Mouse (Mus musculus) lung, postnatal 14 days (tissue): ENCODE data around the gene Tnr.

Source experiments
- DNase-seq: peaks from one replicate; pipeline ENCODE4 v3.0.0; 2021

Tnr gene

GRCm38 (mm10) chr1:159567171-159567570 lies 43.6 kb downstream of the Tnr start:
- no peak for DNase-seq

GRCm38 (mm10) chr1:159570270-159570669 lies 46.7 kb downstream of the Tnr start:
- no peak for DNase-seq

GRCm38 (mm10) chr1:159570831-159571230 lies 47.3 kb downstream of the Tnr start:
- no peak for DNase-seq

- no peak for DNase-seq
Observed at GRCm38 (mm10) chr1:159571951-159572350, 48.4 kb downstream of the Tnr start.

- DNase-seq: no peak
Observed at GRCm38 (mm10) chr1:159573116-159573515, 49.5 kb downstream of the Tnr start.

GRCm38 (mm10) chr1:159574661-159575060 lies 51.1 kb downstream of the Tnr start:
- DNase-seq: no peak

- no peak for DNase-seq
Observed at GRCm38 (mm10) chr1:159576246-159576645, 52.7 kb downstream of the Tnr start.

- no peak for DNase-seq
Observed at GRCm38 (mm10) chr1:159578391-159578790, 54.8 kb downstream of the Tnr start.

- DNase-seq: no peak
Observed at GRCm38 (mm10) chr1:159580335-159580921, 56.9 kb downstream of the Tnr start.

- no peak for DNase-seq
Observed at GRCm38 (mm10) chr1:159583877-159584276, 60.3 kb downstream of the Tnr start.

- DNase-seq: no peak
Observed at GRCm38 (mm10) chr1:159588741-159589140, 65.2 kb downstream of the Tnr start.

GRCm38 (mm10) chr1:159594099-159595058 lies 70.8 kb downstream of the Tnr start:
- no peak for DNase-seq

GRCm38 (mm10) chr1:159595729-159596128 lies 72.2 kb downstream of the Tnr start:
- DNase-seq: no peak

- DNase-seq: no peak
Observed at GRCm38 (mm10) chr1:159596640-159597039, 73.1 kb downstream of the Tnr start.

- DNase-seq: no peak
Observed at GRCm38 (mm10) chr1:159613561-159613960, 90.0 kb downstream of the Tnr start.

GRCm38 (mm10) chr1:159614062-159614601 lies 90.6 kb downstream of the Tnr start:
- DNase-seq: no peak

GRCm38 (mm10) chr1:159614644-159615431 lies 91.3 kb downstream of the Tnr start:
- DNase-seq: no peak

- DNase-seq: no peak
Observed at GRCm38 (mm10) chr1:159615686-159616085, 92.1 kb downstream of the Tnr start.

- DNase-seq: no peak
Observed at GRCm38 (mm10) chr1:159619205-159619604, 95.6 kb downstream of the Tnr start.

GRCm38 (mm10) chr1:159621321-159621720 lies 97.8 kb downstream of the Tnr start:
- DNase-seq: no peak

- no peak for DNase-seq
Observed at GRCm38 (mm10) chr1:159629119-159629518, 105.5 kb downstream of the Tnr start.

- DNase-seq: no peak
Observed at GRCm38 (mm10) chr1:159629822-159630589, 106.4 kb downstream of the Tnr start.
